Mouse (Mus musculus) embryonic facial prominence, embryonic 12.5 days (tissue): ENCODE data around the gene Plcxd2. TPM values are rescaled to one million over a fixed set of nuclear protein-coding genes. Genes with fewer than 3 reads are reported as not detected.
A peak's percentile ranks its signal among the peaks of the same experiment; 100 is the strongest.

Source experiments
- ATAC-seq: fragments of 200-750 bp; cut with Nextera tagmentation; 2 replicates; pipeline ENCODE4 v1.8.0; 2017; ENCODE audit not compliant: insufficient number of reproducible peaks, insufficient read depth, low FRiP score, low TSS enrichment
- H3K27ac ChIP-seq: fragments of 300-500 bp; sonication (generic); 2 replicates; pipeline ENCODE4 v1.5.1; 2016; ENCODE audit warnings: mild to moderate bottlenecking
- H3K27me3 ChIP-seq: fragments of 300-500 bp; sonication (generic); 2 replicates; pipeline ENCODE4 v1.6.1; 2016; ENCODE audit warnings: mild to moderate bottlenecking, moderate library complexity
- H3K36me3 ChIP-seq: fragments of 300-500 bp; sonication (generic); 2 replicates; pipeline ENCODE4 v1.6.1; 2016; ENCODE audit warnings: mild to moderate bottlenecking
- H3K4me1 ChIP-seq: fragments of 300-500 bp; sonication (generic); 2 replicates; pipeline ENCODE4 v1.6.1; 2016
- H3K4me2 ChIP-seq: fragments of 300-500 bp; sonication (generic); replicated peaks from 2 replicates; pipeline ENCODE4 v1.6.1; 2016; ENCODE audit warnings: mild to moderate bottlenecking, moderate library complexity
- H3K4me3 ChIP-seq: fragments of 300-500 bp; sonication (generic); 2 replicates; pipeline ENCODE4 v1.5.1; 2016; ENCODE audit warnings: mild to moderate bottlenecking
- H3K9ac ChIP-seq: fragments of 300-500 bp; sonication (generic); 2 replicates; pipeline ENCODE4 v1.6.1; 2016; ENCODE audit warnings: mild to moderate bottlenecking, moderate library complexity
- H3K9me3 ChIP-seq: fragments of 300-500 bp; sonication (generic); 2 replicates; pipeline ENCODE4 v1.6.1; 2016; ENCODE audit warnings: mild to moderate bottlenecking, moderate library complexity
- WGBS: fragments of 180-500 bp; shearing (Covaris S2); methylation state at CpG from one replicate; pipeline ENCODE4 v1.1.7; 2016; 5-methylcytosine and 5-hydroxymethylcytosine counted together
- polyA plus RNA-seq: library from polyadenylated mRNA; unstranded; fragments of >200 nt; fragmentation: Nextera tagmentation; extraction: Ambion mirVana; gene quantifications from 2 replicates; pipeline ENCODE4 v1.2.1, GENCODE M21; 2016

The Plcxd2 gene
- polyA plus RNA-seq, 1 experiment from 2014 or later = 1.9 TPM

DNA sequence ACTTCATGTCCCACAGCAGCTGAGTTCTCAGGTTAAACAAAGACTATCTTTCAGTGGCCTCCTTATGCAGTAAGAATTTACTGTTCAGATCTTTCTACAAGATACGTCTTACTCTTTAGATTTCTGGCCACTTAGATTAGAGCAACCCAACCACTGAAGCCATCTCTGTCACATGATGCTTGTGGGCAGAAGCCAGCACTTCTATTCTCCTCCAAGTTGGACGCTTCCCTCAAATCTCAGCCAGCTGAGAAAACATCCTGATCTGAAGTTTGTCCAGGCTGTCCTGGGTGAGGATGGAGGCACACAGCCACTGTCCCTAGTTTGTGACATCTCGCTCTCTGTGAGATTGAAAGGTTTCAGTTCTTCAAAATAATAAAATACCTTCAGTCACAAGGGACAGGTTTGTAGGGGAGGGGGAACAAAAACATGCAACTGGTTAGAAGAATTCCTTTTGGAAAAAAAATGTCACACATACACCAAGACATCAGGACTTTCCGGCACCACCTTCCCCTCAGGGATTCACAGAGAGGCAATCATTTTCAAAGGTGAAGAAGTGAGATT, 53.5 kb downstream of the Plcxd2 start:
- H3K4me2 ChIP-seq = no peak overlapping the region
- H3K36me3 ChIP-seq = no peaks in the 10 kb centered on the region
- WGBS = 56% methylated on average over 4 of the region's 4 CpGs
- no peak for ATAC-seq
- no peak overlapping the region for H3K4me3 ChIP-seq
- H3K27me3 ChIP-seq = no peaks in the 10 kb centered on the region
- no peak overlapping the region for H3K9ac ChIP-seq
- no peaks in the 10 kb centered on the region for H3K9me3 ChIP-seq
- H3K27ac ChIP-seq = no peak overlapping the region
- no peaks in the 10 kb centered on the region for H3K4me1 ChIP-seq

- Histone ChIP-seq H3K9ac (no peak within 1 kb of the TSS), H3K27ac (no peak within 1 kb of the TSS), H3K9me3 (no peaks in the 10 kb centered on the region), H3K4me1 (no peaks in the 10 kb centered on the region), H3K36me3 (no peaks in the 10 kb centered on the region), H3K4me2 (no peak within 1 kb of the TSS), H3K4me3 (no peak within 1 kb of the TSS), H3K27me3 (no peaks in the 10 kb centered on the region)
- 90% methylated on average over 4 of the region's 4 CpGs for WGBS
- ATAC-seq = no peak
Observed at GRCm38 (mm10) chr16:45953394-45953793, 56.6 kb downstream of the Plcxd2 start, which contains the start of gene Phldb2. Phldb2 (minus strand) TSS chr16:45953598.

- Histone ChIP-seq H3K27ac (no peak overlapping the region), H3K4me2 (no peak overlapping the region), H3K9me3 (no peaks in the 10 kb centered on the region), H3K4me3 (no peak overlapping the region), H3K27me3 (no peaks in the 10 kb centered on the region), H3K9ac (no peak overlapping the region), H3K4me1 (no peaks in the 10 kb centered on the region), H3K36me3 (no peaks in the 10 kb centered on the region)
- ATAC-seq = no peak
- 51% methylated on average over 5 of the region's 5 CpGs for whole genome bisulfite sequencing
Observed at GRCm38 (mm10) chr16:45952501-45952900, 57.5 kb downstream of the Plcxd2 start.

GRCm38 (mm10) chr16:45952035-45952434, 58.0 kb downstream of the Plcxd2 start:
- WGBS = 76% methylated on average over 2 of the region's 2 CpGs
- Histone ChIP-seq H3K9ac (no peak overlapping the region), H3K36me3 (no peaks in the 10 kb centered on the region), H3K4me2 (no peak overlapping the region), H3K9me3 (no peaks in the 10 kb centered on the region), H3K27ac (no peak overlapping the region), H3K4me1 (no peaks in the 10 kb centered on the region), H3K4me3 (no peak overlapping the region), H3K27me3 (no peaks in the 10 kb centered on the region)
- no peak for ATAC-seq

GRCm38 (mm10) chr16:45946335-45946734, 63.7 kb downstream of the Plcxd2 start:
- Histone ChIP-seq H3K4me3 (no peak overlapping the region), H3K9ac (no peak overlapping the region), H3K27ac (no peak overlapping the region), H3K27me3 (no peaks in the 10 kb centered on the region), H3K36me3 (no peaks in the 10 kb centered on the region), H3K9me3 (no peaks in the 10 kb centered on the region), H3K4me2 (no peak overlapping the region), H3K4me1 (no peaks in the 10 kb centered on the region)
- no peak for ATAC-seq
- WGBS = 88% methylated on average over 2 of the region's 2 CpGs

DNA sequence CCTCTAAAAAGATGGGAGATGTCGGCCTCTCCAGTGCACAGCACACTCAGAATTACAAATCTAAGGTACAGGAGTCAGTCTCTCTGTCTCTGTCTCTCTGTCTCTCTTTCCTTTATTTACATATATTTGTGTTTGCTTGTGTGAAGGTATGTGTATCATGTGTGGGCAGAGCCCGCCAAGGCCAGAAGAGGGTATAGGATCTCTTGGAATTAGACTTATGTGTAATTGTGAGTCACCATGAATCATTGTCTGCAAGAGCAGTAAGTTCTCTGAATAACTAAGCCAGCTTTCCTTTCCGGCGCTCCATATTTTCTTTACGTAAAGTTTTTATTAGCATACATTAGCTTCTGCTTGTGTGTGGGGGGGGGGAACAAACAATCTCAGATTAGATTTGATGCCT, 64.4 kb downstream of the Plcxd2 start:
- H3K9me3 ChIP-seq = no peaks in the 10 kb centered on the region
- H3K4me3 ChIP-seq = no peak overlapping the region
- no peaks in the 10 kb centered on the region for H3K36me3 ChIP-seq
- no peak for ATAC-seq
- 93% methylated on average over 5 of the region's 5 CpGs for WGBS
- no peak overlapping the region for H3K4me2 ChIP-seq
- H3K9ac ChIP-seq = no peak overlapping the region
- H3K27ac ChIP-seq = no peak overlapping the region
- no peaks in the 10 kb centered on the region for H3K27me3 ChIP-seq
- no peaks in the 10 kb centered on the region for H3K4me1 ChIP-seq

DNA sequence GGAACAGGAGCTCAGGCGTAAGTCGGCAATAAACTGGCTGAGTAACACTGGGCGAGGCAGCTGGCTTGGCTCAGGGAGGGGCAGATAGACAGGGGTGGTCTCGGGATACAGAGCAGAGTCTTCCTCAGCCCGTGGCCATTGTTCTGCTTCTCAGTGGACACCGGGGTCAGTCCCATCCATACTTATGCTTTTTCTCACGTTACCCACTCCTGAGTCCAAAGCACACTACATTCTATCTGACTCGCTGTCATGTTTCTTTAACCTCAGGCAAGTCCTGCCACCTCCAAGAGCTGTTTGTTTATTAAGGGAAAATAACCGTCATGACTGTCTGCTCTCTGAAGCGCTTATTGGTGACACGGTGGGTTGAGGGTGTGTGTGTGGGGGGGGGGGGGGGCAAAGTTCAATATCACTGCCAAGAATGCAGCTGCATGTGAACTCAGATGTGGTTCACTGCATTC, 64.8 kb downstream of the Plcxd2 start:
- H3K27me3 ChIP-seq = no peaks in the 10 kb centered on the region
- no peak overlapping the region for H3K27ac ChIP-seq
- no peaks in the 10 kb centered on the region for H3K4me1 ChIP-seq
- H3K9me3 ChIP-seq = no peaks in the 10 kb centered on the region
- no peak overlapping the region for H3K4me2 ChIP-seq
- ATAC-seq = no peak
- H3K36me3 ChIP-seq = no peaks in the 10 kb centered on the region
- no peak overlapping the region for H3K9ac ChIP-seq
- no peak overlapping the region for H3K4me3 ChIP-seq
- WGBS = 51% methylated on average over 11 of the region's 11 CpGs

- WGBS = 54% methylated on average over 8 of the region's 8 CpGs
Observed at GRCm38 (mm10) chr16:45942169-45942891, 67.7 kb downstream of the Plcxd2 start.

GRCm38 (mm10) chr16:45940701-45941100, 69.3 kb downstream of the Plcxd2 start:
- Histone ChIP-seq H3K4me2 (no peak overlapping the region), H3K9me3 (no peaks in the 10 kb centered on the region), H3K4me3 (no peak overlapping the region), H3K36me3 (no peaks in the 10 kb centered on the region), H3K4me1 (peaks cover 4% of the 10 kb centered on the region; the same call in 1 of the 2 replicates), H3K9ac (no peak overlapping the region), H3K27me3 (no peaks in the 10 kb centered on the region), H3K27ac (no peak overlapping the region)
- no peak for ATAC-seq
- 66% methylated on average over 2 of the region's 2 CpGs for WGBS

More at GRCm38 (mm10) chr16:45942169-45942891, 67.7 kb downstream of the Plcxd2 start:
- Histone ChIP-seq H3K4me1 (no peaks in the 10 kb centered on the region), H3K4me2 (no peak overlapping the region), H3K9me3 (no peaks in the 10 kb centered on the region), H3K9ac (no peak overlapping the region), H3K4me3 (no peak overlapping the region), H3K27me3 (no peaks in the 10 kb centered on the region), H3K27ac (no peak overlapping the region; the same call in 1 of the 2 replicates), H3K36me3 (no peaks in the 10 kb centered on the region)
- ATAC-seq = no peak

GRCm38 (mm10) chr16:45939436-45939835, 70.6 kb downstream of the Plcxd2 start:
- Histone ChIP-seq H3K27me3 (no peaks in the 10 kb centered on the region), H3K4me2 (no peak overlapping the region), H3K4me3 (no peak overlapping the region), H3K4me1 (peaks cover 13% of the 10 kb centered on the region; the same call in 1 of the 2 replicates), H3K9ac (no peak overlapping the region), H3K36me3 (no peaks in the 10 kb centered on the region), H3K27ac (no peak overlapping the region), H3K9me3 (no peaks in the 10 kb centered on the region)
- no peak for ATAC-seq
- 94% methylated on average over 3 of the region's 3 CpGs for WGBS

DNA sequence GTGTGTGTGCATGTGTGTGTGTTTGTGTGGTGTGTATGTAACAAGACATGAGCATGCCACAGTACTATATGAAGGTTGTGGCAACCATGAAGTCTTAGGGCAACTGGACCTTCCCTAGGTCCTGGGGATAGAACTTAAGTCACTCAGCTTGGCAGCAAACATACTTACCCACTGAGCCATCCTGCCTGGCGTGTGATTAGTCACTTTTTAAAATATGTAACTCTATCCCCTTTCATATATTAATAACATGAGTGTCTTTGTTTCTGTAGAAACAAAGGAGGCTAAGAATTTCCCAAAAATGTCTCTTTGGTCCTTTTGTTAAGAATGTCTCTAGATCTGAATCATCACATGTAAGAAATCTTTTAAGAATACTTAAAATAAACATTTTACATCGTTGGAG, 72.6 kb downstream of the Plcxd2 start:
- no peak overlapping the region for H3K4me3 ChIP-seq
- no peaks in the 10 kb centered on the region for H3K36me3 ChIP-seq
- no peak overlapping the region for H3K9ac ChIP-seq
- no peak overlapping the region for H3K4me2 ChIP-seq
- H3K27me3 ChIP-seq = no peaks in the 10 kb centered on the region
- peaks cover 19% of the 10 kb centered on the region for H3K4me1 ChIP-seq
- ATAC-seq = no peak
- H3K9me3 ChIP-seq = no peaks in the 10 kb centered on the region
- 64% methylated on average over 2 of the region's 2 CpGs for WGBS
- H3K27ac ChIP-seq = peak overlapping the region; percentile 57; the same call in 1 of the 2 replicates

DNA sequence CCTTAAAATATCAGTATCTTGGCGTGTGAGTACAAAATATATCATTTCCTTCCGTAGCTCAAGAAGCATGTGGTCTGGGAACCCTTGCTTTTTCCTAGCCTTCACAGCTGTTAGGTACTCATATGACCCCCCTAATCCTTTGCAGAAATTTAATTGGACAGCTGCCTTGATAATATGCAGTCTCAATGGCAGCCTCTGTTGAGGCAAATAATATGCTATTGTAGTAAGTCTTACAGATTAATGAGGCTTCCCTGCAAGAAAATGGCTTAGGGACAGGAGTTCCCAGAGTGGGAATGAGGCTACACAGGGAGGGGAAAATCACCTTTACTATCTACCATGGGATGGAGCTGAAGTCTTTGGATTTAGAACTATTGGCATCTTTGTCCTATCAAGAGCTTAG, 73.5 kb downstream of the Plcxd2 start:
- Histone ChIP-seq H3K4me3 (no peak overlapping the region), H3K36me3 (no peaks in the 10 kb centered on the region), H3K9me3 (no peaks in the 10 kb centered on the region), H3K9ac (no peak overlapping the region), H3K4me1 (peaks cover 19% of the 10 kb centered on the region), H3K4me2 (no peak overlapping the region), H3K27me3 (no peaks in the 10 kb centered on the region), H3K27ac (peak overlapping the region; percentile 66)
- peak; percentile 17; the same call in 1 of the 2 replicates for ATAC-seq
- 37% methylated on average over 2 of the region's 2 CpGs for WGBS
